Mouse (Mus musculus): ENCODE measurements around the gene Zkscan8. TPM values are rescaled to one million over a fixed set of nuclear protein-coding genes. Genes with fewer than 3 reads are reported as not detected.

Zkscan8 gene
- polyA plus RNA-seq (2012; rRNA removed) = 1.6 and 2.0 TPM in 2 replicates

- Histone ChIP-seq H3K27ac (ENCODE audit: insufficient read depth, low read length) (peak within 1 kb of the TSS; percentile 75), H3K4me3 (ENCODE audit: extremely low read depth, insufficient read depth, insufficient read length) (peak within 1 kb of the TSS; percentile 98), H3K36me3 (ENCODE audit: control insufficient read depth, insufficient read depth, low read length) (peaks cover 2% of the 10 kb centered on the region; the same call in 1 of the 2 replicates), H3K4me1 (ENCODE audit: control insufficient read depth, insufficient read depth, insufficient read length) (peaks cover 2% of the 10 kb centered on the region), H3K27me3 (ENCODE audit: control insufficient read depth, insufficient read depth, low read length) (no peaks in the 10 kb centered on the region)
- DNase-seq (ENCODE audit: low read depth in 1 of 2, low spot score in 2 of 2) = peak; percentile 76 to 87
- under 1% methylated on average over 39 of the region's 39 CpGs for WGBS
- TF ChIP-seq CTCF (IDR thresholded peaks at IDR 0.05; ENCODE audit: extremely low read depth, insufficient read depth, insufficient read length, insufficient replicate concordance) (no peak), POLR2A (IDR thresholded peaks at IDR 0.05; ENCODE audit: low read depth, low read length) (no peak)
Measured at GRCm38 (mm10) chr13:21530781-21531201, at the start of gene Zkscan8. Gene Zkscan8, minus strand, starts transcription at chr13:21531120.

DNA sequence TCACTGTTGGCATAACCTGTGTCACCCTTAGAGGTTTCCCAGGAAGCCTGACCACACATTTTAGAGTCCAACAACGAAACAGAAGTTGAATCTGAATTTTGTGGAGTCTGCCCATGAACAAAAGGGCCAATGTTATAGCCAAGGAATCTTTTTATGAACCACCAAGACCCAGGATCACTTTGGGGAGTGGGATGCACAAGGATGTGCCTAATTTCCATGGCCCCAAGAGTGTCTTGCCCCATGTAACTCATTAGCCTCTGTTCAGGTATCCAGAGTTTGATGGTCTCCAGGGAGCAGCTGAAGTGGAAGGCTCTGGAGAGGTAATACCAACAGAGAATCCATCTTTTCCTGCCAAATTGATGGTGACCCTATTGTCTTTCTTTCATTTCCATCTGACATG lies 28.9 kb upstream of the Zkscan8 start, which contains the start of gene Olfr1535:
Gene Olfr1535 (minus strand): TSS at position 101 of the 400 bp plus-strand sequence.
- Histone ChIP-seq H3K27me3 (ENCODE audit: control insufficient read depth, insufficient read depth, low read length) (no peaks in the 10 kb centered on the region), H3K27ac (ENCODE audit: insufficient read depth, low read length) (no peak within 1 kb of the TSS), H3K36me3 (ENCODE audit: control insufficient read depth, insufficient read depth, low read length) (no peaks in the 10 kb centered on the region), H3K4me3 (ENCODE audit: extremely low read depth, insufficient read depth, insufficient read length) (no peak within 1 kb of the TSS), H3K4me1 (ENCODE audit: control insufficient read depth, insufficient read depth, insufficient read length) (no peaks in the 10 kb centered on the region)
- no peak for DNase-seq (ENCODE audit: low read depth in 1 of 2, low spot score in 2 of 2)
- WGBS = 57% methylated on average over 1 of the region's 1 CpGs
- no peak for TF ChIP-seq CTCF (IDR thresholded peaks at IDR 0.05; ENCODE audit: extremely low read depth, insufficient read depth, insufficient read length, insufficient replicate concordance)
- no peak for TF ChIP-seq POLR2A (IDR thresholded peaks at IDR 0.05; ENCODE audit: low read depth, low read length)

DNA sequence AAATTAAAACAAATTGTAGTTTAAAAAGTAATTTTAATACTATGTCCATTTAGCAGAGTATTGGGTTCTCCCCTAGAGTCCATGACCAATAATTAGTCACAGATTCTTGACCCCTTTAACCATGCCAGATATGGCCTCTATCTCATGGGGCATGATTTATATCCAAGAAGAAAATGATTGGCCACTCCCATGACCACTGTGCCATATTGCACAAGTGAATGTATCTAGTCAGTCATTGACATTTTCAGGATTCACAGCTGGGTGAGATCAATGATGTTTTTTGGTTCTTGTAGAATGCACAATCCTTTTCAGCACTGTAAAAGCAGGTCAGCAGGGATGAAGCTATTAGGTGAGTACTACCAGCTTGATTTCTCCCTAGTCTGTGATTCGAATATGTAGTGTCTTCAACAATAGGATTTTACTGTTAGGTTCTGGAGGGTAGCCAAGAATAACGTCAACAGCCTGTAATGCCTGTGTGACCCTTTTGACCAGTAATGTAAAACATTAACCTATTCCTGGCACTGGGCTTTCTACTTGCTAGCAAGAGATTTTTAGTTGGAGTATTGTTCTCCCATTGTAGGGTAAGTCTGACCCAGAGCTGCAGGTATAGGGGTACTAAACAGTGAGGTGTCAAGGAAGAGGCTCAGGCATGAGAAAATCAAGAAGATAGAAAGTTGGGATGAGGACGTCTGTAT lies 19.6 kb upstream of the Zkscan8 start:
- no peaks in the 10 kb centered on the region for H3K4me1 ChIP-seq (ENCODE audit: control insufficient read depth, insufficient read depth, insufficient read length)
- H3K27ac ChIP-seq (ENCODE audit: insufficient read depth, low read length) = no peak overlapping the region
- WGBS = 65% methylated on average over 3 of the region's 3 CpGs
- H3K27me3 ChIP-seq (ENCODE audit: control insufficient read depth, insufficient read depth, low read length) = no peaks in the 10 kb centered on the region
- no peak for TF ChIP-seq CTCF (IDR thresholded peaks at IDR 0.05; ENCODE audit: extremely low read depth, insufficient read depth, insufficient read length, insufficient replicate concordance)
- TF ChIP-seq POLR2A (IDR thresholded peaks at IDR 0.05; ENCODE audit: low read depth, low read length) = no peak
- no peaks in the 10 kb centered on the region for H3K36me3 ChIP-seq (ENCODE audit: control insufficient read depth, insufficient read depth, low read length)
- no peak overlapping the region for H3K4me3 ChIP-seq (ENCODE audit: extremely low read depth, insufficient read depth, insufficient read length)
- DNase-seq (ENCODE audit: low read depth in 1 of 2, low spot score in 2 of 2) = no peak

- Histone ChIP-seq H3K27me3 (ENCODE audit: control insufficient read depth, insufficient read depth, low read length) (no peaks in the 10 kb centered on the region), H3K27ac (ENCODE audit: insufficient read depth, low read length) (no peak overlapping the region), H3K4me1 (ENCODE audit: control insufficient read depth, insufficient read depth, insufficient read length) (no peaks in the 10 kb centered on the region), H3K36me3 (ENCODE audit: control insufficient read depth, insufficient read depth, low read length) (no peaks in the 10 kb centered on the region), H3K4me3 (ENCODE audit: extremely low read depth, insufficient read depth, insufficient read length) (no peak overlapping the region)
- no peak for DNase-seq (ENCODE audit: low read depth in 1 of 2, low spot score in 2 of 2)
- WGBS = 90% methylated on average over 3 of the region's 3 CpGs
- TF ChIP-seq CTCF (IDR thresholded peaks at IDR 0.05; ENCODE audit: extremely low read depth, insufficient read depth, insufficient read length, insufficient replicate concordance) = no peak
- TF ChIP-seq POLR2A (IDR thresholded peaks at IDR 0.05; ENCODE audit: low read depth, low read length) = no peak
Measured at GRCm38 (mm10) chr13:21549487-21549886, 18.6 kb upstream of the Zkscan8 start.

DNA sequence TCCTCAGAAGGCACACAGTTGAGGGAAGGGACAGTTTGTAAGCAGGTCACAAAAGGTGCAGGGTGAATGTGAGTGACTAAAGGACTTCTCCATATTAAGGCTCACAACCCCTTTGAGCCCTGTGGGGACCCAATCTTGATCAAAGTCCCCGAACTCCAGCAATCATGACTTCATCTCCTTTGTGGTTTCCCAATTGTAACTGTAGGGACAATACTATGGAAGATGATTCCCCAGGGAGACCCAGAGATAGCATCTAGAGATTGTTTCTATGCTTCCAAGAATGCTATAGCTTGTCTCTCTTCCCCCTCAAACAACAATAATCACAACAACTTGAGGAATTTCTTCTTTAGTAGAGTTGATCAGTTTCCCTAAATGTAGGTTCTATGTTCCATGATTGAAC lies 11.8 kb upstream of the Zkscan8 start, which contains the start of gene Olfr1366:
Gene Olfr1366 (minus strand): TSS at position 101 of the 400 bp plus-strand sequence.
- TF ChIP-seq CTCF (IDR thresholded peaks at IDR 0.05; ENCODE audit: extremely low read depth, insufficient read depth, insufficient read length, insufficient replicate concordance) = no peak
- no peak for TF ChIP-seq POLR2A (IDR thresholded peaks at IDR 0.05; ENCODE audit: low read depth, low read length)
- Histone ChIP-seq H3K27me3 (ENCODE audit: control insufficient read depth, insufficient read depth, low read length) (no peaks in the 10 kb centered on the region), H3K4me3 (ENCODE audit: extremely low read depth, insufficient read depth, insufficient read length) (no peak within 1 kb of the TSS), H3K27ac (ENCODE audit: insufficient read depth, low read length) (no peak within 1 kb of the TSS), H3K36me3 (ENCODE audit: control insufficient read depth, insufficient read depth, low read length) (no peaks in the 10 kb centered on the region), H3K4me1 (ENCODE audit: control insufficient read depth, insufficient read depth, insufficient read length) (no peaks in the 10 kb centered on the region)
- whole genome bisulfite sequencing = 52% methylated on average over 1 of the region's 1 CpGs
- DNase-seq (ENCODE audit: low read depth in 1 of 2, low spot score in 2 of 2) = no peak

- no peak for DNase-seq (ENCODE audit: low read depth in 1 of 2, low spot score in 2 of 2)
- TF ChIP-seq POLR2A (IDR thresholded peaks at IDR 0.05; ENCODE audit: low read depth, low read length) = no peak
- no peak for TF ChIP-seq CTCF (IDR thresholded peaks at IDR 0.05; ENCODE audit: extremely low read depth, insufficient read depth, insufficient read length, insufficient replicate concordance)
- no peak overlapping the region; the same call in 1 of the 2 replicates for H3K4me3 ChIP-seq (ENCODE audit: extremely low read depth, insufficient read depth, insufficient read length)
Measured at GRCm38 (mm10) chr13:21530136-21530535, 784 bp downstream of the Zkscan8 start.

GRCm38 (mm10) chr13:21506221-21506649 lies 24.7 kb downstream of the Zkscan8 start:
- H3K4me3 ChIP-seq (ENCODE audit: extremely low read depth, insufficient read depth, insufficient read length) = peak overlapping the region; percentile 81
- no peaks in the 10 kb centered on the region for H3K36me3 ChIP-seq (ENCODE audit: control insufficient read depth, insufficient read depth, low read length)
- peak; percentile 68 to 83 for DNase-seq (ENCODE audit: low read depth in 1 of 2, low spot score in 2 of 2)
- under 1% methylated on average over 21 of the region's 21 CpGs for WGBS
- H3K4me1 ChIP-seq (ENCODE audit: control insufficient read depth, insufficient read depth, insufficient read length) = no peaks in the 10 kb centered on the region
- TF ChIP-seq POLR2A (IDR thresholded peaks at IDR 0.05; ENCODE audit: low read depth, low read length) (no peak), CTCF (IDR thresholded peaks at IDR 0.05; ENCODE audit: extremely low read depth, insufficient read depth, insufficient read length, insufficient replicate concordance) (no peak)
- peak overlapping the region; percentile 35 for H3K27ac ChIP-seq (ENCODE audit: insufficient read depth, low read length)
- H3K27me3 ChIP-seq (ENCODE audit: control insufficient read depth, insufficient read depth, low read length) = no peaks in the 10 kb centered on the region

More at GRCm38 (mm10) chr13:21530136-21530535, 784 bp downstream of the Zkscan8 start:
- Histone ChIP-seq H3K27ac (ENCODE audit: insufficient read depth, low read length) (no peak overlapping the region), H3K27me3 (ENCODE audit: control insufficient read depth, insufficient read depth, low read length) (no peaks in the 10 kb centered on the region), H3K4me1 (ENCODE audit: control insufficient read depth, insufficient read depth, insufficient read length) (peaks cover 2% of the 10 kb centered on the region), H3K36me3 (ENCODE audit: control insufficient read depth, insufficient read depth, low read length) (peaks cover 5% of the 10 kb centered on the region)
- WGBS = 39% methylated on average over 7 of the region's 7 CpGs
